Mouse (Mus musculus) heart, postnatal 25 days (tissue): ENCODE results near the gene Sept7. TPM values are rescaled to one million over a fixed set of nuclear protein-coding genes. Genes with fewer than 3 reads are reported as not detected.
"Not testable (repeated sequence)": the region's sequence is repeated elsewhere in the genome, so short reads cannot be mapped to it uniquely, and the experiment has no call there.

ENCODE experiments used
- DNase-seq: peaks from one replicate; pipeline ENCODE4 v3.0.0; 2022; ENCODE audit warnings: low spot score
- intact Hi-C: fragments of 180-260 bp; cut with DNase I; formaldehyde crosslinking; loops from one replicate; pipeline ENCODE4 v1.15.1; 2025
- total RNA-seq, 2 experiments: library from RNA; stranded (reverse); gene quantifications; 2 replicates each; pipeline ENCODE4 v1.2.3; 2021

Gene Sept7
- total RNA-seq, 2 experiments from 2014 or later = 108 to 115 TPM

DNA sequence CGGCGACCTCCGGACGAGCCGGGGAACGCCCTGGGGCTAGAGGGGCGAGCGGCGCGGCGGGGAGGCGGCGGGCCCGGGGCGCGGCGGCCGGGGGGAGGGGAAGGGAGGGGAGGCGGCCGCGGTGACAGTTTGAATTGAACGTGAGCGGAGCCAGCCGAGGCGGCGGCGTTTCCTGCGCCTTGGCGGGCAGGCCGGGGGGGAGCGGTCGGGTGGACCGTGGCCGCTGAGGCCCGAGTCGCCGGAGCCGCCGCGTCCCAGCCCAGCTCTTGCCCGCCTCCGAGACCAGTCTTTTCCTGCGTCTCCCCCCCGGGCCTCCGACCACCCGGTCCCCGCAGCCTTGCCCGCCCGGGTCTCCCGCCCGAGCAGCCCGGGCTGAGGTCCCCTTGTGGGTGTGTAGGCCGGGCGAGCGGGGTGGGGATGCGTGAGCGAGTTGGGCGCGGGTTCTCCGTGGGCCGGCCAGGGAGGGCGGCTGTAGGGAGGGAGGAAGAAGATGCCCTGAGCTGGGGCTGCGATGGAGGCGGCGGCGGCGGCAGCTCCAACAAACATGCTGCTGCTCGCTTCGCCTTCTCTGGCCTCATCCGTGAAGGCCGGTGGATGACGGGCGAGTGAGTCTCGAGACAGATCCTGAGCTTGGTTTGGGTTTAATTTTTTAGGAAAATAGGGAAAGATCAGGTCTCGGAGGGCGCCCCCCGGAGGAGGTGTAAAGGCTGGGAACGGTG, 679 bp downstream of the Sept7 start:
- intact Hi-C loops = loop anchor here (2.0 to 5.0 kb wide), 3 partner anchors 34 to 101 kb away; partner anchors contain the start of gene Herpud2
- DNase-seq = peak; percentile 55

DNA sequence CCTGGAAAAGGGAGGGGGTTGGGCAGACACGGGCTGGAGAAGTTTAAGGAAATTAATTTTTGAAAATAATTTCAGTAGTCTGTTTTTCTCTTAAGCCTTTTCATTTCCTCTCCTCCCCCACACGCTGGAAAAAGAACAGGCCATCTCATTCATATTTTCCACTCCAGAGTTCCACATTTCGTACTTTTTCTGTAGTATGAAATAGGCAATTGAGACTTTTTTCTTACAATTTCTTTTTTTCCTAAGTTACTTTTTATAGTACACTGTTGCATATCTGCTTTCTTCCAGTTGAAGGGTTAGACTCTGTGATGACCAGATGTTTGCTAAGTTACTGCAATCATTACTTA, 1.2 kb downstream of the Sept7 start:
- DNase-seq = no peak
- intact Hi-C loops = loop anchor here (2.0 to 5.0 kb wide), 3 partner anchors 34 to 101 kb away; partner anchors contain the start of gene Herpud2

DNA sequence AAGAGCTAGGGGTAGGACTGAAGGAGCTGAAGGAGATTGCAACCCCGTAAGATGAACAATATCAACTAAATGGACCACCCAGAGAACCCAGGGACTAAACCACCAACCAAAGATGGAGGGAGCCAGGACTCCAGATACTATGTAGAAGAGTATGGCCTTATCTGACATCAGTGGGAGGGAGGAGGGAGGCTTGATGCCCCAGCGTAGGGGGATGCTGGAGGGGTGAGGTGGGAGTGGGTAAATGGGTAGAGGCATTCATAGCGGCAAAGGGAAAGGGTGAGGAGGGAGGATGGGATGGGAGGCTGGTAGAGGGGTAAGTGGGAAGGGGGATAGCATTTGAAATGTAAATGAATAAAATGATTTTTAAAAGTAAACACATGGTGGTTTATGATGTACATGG, 8.2 kb downstream of the Sept7 start:
- intact Hi-C loops = no loop called here
- no peak for DNase-seq

DNA sequence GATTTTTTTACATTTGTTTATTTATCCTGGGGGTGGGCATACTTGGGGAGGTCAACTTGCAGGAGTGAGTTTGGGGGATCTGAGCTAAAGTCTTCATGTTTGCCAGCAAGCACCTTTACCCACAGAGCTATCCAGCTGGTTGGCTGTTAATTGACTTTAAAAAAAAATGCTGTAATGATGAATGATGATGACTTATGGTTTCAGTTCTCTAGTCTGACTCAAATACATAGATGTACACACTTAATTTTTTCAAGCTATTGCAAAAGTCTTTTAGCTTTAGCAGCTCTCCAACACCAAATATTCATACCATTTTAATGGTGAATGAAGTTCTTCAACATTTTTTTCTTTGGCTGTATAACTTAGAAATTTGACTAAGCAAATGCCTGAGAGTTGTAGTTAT, 8.7 kb downstream of the Sept7 start:
- no peak for DNase-seq
- intact Hi-C loops = no loop called here

DNA sequence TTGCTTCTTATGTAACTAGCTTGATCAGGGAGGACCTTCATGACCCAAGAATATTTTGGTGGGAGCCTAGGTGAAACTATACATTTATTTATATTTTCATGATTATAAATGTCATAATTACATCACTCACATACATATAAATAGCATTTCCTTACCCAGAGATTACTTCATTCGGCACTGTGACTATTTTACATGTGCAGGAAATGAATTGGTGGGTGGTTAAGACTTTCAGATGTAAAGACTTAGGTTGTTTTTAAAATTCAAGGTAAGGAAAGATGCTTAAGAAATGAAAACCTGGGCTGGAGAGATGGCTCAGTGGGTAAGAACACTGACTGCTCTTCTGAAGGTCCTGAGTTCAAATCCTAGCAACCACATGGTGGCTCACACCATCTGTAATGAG, 9.8 kb downstream of the Sept7 start:
- intact Hi-C loops = no loop called here
- no peak for DNase-seq

DNA sequence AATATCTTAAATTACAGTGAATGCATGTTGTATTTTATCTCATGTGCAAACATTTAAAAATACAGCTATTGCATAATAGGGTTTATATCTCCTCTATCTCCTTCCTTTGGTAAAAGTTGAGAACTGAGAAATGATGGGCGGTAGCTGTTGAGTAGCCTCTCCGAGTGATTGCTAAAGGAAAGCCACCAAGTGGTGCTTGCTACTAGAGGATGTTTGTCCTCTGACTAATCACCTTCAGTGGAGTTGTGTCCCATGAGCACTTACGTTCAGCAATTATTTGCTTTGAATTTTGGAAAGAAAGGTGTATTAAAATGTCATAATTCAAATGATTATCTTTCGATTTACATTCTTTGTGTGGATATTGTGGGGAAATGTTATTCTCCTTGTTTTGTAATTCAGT, 13.6 kb downstream of the Sept7 start:
- DNase-seq = no peak
- intact Hi-C loops = no loop called here

DNA sequence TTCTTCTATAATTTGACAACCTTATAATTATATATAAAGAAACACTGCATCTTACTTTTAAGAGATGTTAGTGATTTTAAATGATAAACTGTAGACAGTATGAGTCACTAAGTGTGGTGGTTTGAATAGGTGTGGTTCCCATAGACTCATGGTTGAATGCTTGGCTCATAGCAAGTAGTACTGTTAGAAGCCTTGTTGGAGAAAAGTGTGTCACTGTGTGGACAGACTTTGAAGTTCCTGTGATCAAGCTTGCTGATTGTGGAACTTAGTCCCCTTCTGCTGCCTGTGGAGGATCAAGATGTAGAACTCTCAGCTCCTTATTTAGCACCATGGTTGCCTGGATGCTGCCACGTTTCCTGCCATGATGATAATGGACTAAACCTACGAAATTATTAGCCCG, 14.9 kb downstream of the Sept7 start:
- no peak for DNase-seq
- intact Hi-C loops = no loop called here

DNA sequence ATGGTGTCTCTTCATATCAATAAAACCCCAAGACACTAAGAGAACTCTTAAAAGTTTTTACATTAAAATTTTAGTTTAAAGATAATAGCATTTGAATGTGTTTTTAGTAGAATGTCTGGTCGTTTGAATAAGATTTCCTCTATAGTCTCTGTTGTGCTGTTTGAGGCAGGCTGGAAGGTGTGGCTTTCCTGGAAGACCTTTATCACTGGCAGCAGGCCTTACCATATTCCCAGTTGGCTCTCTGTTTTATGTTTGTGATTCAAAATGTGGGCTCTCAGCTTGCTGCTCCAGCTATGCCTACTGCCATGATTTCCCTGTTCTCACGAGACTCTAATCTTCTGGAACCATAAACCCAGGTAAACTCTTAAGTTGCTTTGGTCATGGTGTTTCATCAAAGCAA, 15.3 kb downstream of the Sept7 start:
- intact Hi-C loops = no loop called here
- DNase-seq = no peak

DNA sequence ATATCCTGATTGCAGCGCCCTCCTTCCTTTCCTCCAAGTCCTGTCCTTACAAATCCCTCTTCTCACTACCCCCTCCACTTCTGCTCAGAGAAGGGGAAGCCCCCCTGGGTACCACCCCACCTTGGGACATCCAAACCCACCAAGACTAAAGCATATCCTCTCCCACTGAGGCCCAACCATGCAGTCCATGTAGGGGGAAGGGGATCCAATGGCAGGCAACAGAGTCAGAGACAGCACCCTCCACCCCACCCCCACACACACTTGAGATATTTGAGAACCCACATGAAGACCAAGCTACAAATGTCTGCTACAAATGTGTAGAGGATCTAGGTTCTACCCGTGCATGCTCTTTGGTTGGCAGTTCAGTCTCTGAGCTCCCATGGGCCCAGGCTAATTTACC, 19.7 kb downstream of the Sept7 start:
- no peak for DNase-seq

DNA sequence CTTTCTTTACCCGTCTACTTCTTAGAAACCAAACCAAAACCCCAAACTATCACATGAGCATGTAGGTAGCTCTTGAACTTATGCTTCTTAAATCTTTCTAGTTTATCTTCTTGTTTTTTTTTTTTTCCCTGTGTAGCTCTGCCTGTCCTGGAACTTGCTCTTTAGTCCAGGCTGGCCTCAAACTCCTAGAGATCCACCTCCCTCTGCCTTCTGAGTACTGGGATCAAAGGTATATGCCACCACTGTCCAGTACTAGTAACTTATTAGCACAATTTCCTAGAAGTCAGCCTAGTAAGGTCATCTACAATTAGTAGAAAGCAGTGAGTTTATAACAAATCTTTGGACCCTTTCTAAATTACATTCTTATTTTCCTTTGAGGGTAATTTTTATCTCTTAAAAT, 37.6 kb downstream of the Sept7 start:
- intact Hi-C loops = loop anchor here (5.0 kb wide), 1 partner anchor 37 kb away; the partner anchor contains the start of gene Sept7
- no peak for DNase-seq

More for the DNA sequence above, 19.7 kb downstream of the Sept7 start:
- intact Hi-C loops = no loop called here

DNA sequence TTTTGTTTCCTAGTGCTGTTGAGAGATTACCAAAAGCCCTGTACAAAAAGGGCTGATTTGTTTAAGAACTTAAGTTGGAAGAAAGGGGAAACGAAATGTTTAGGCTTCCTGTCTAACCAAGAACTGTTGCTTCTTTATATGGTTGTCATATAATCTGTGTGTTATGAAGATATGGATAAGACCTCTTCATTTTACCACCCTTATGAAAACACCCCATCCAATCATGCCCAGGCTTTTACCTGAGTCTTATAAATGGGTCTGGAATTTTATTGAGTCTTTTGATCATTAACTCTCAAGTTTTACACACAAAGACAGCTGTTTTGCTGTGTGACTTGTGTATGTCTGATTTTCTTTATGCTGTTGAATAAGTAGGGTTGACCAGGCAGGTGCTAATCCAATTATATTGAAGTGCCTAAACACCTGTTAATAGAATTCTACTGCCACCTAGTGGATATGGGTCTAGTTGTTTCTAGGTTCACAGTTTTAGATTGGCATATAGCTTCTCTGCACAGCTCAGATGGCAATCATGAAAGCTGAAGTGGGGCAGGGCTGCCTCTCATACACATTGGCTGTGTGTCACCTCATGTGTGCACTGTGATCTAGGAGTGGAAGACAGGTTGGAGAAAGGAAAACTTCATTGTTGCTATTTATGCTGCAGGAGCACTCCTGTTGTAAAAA, 57.4 kb downstream of the Sept7 start:
- intact Hi-C loops = loop anchor here (1.0 to 5.0 kb wide), 2 partner anchors 52 to 142 kb away; no protein-coding TSS in a partner anchor
- no peak for DNase-seq

DNA sequence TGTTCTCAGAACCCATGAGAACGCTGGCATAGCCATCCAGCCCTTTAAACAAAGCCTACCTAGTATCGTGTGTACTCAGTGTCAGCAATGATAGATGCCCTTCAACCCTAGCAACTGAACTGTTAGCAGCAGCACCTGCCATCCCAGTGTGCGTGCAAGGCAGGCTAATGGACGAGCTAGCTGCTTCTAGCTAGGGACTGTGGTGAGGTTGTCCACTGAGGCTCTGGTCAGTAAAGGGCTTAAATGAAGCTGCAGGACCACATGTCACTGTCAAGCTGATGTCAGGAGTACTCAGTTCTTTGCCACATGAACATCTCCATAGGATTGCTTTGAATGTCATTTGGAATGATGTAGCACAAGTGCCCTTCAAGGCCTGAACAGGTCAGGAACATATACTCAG, 62.1 kb downstream of the Sept7 start:
- no peak for DNase-seq
- intact Hi-C loops = no loop called here

DNA sequence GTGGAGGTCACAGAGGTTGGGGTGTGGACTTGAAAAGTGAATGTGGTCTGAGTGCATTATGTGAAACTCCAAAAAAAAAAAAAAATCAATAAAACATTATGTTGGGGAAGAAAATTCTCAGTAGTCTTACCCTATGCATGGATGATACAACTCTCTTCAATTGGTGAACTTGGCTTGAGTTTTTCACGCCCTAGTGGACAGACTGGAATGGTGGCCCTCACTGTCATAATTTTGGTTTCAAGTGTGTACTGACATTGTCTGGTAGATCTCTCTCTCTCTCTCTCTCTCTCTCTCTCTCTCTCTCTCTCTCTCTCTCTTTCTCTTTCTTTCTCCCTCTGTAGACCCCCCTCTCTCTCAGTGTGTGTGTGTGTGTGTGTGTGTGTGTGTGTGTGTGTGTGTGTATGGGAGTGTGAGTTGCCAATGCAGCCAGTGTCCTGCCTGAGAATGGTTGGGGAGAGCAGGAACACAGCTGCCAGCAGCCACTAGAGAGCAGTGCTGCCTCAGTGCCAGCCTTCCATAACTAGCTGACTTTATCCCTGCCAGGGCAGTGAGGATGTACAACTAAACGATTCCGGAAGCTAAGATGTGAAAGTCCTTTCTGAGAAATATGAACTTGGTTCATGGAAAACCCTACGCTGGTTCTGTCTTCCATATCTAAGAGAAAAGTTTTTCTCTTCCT, 65.7 kb downstream of the Sept7 start:
- DNase-seq = peak; percentile 16
- intact Hi-C loops = loop anchor here (1.0 to 5.0 kb wide), 3 partner anchors 164 to 339 kb away; partner anchors contain the start of gene Eepd1

DNA sequence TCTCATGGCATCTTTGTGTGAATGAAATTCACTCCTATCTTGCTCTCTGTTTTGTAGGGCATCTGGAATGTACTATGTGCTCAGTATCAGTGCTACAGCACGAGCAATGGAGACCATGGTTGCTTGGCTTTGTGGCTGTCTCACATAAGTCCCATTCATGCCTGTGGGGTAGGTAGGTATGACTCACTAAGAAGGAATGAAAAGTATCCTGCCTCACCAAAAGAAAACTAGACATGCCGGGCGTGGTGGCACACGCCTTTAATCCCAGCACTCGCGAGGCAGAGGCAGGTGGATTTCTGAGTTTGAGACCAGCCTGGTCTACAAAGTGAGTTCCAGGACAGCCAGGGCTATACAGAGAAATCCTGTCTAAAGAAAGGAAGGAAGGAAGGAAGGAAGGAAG, 67.4 kb downstream of the Sept7 start:
- intact Hi-C loops = loop anchor here (5.0 kb wide), 2 partner anchors 163 to 338 kb away; partner anchors contain the start of gene Eepd1
- not testable (repeated sequence) for DNase-seq

DNA sequence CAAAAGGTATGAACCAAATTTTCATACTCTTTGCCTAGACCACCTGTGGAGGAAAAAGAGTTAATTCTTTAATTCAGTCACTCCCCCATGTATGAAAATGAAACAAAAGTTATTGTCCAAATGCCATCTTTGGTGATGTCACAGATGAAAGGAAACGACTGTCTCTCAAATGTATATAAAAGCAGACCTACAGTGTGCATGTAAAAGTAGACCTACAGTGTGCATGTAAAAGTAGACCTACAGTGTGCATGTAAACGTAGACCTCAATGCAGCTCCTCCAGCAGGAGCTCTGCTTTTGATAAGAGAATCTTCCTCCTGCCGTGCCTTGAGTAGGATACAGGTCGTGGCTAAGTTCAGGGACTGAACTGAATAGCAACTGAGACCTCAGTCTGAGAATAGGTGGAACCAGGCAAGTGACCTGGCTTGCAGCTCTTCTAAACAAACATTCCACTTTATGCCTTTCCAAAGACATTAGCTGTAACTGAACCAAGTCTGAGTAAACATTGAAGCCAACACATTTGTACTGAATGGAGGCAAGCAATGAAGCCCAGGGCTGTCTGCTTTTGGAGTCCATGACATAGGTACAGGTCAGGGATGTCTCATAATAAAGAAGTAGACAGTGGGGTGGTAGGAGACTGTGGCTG, 75.6 kb downstream of the Sept7 start:
- DNase-seq = no peak
- intact Hi-C loops = no loop called here

DNA sequence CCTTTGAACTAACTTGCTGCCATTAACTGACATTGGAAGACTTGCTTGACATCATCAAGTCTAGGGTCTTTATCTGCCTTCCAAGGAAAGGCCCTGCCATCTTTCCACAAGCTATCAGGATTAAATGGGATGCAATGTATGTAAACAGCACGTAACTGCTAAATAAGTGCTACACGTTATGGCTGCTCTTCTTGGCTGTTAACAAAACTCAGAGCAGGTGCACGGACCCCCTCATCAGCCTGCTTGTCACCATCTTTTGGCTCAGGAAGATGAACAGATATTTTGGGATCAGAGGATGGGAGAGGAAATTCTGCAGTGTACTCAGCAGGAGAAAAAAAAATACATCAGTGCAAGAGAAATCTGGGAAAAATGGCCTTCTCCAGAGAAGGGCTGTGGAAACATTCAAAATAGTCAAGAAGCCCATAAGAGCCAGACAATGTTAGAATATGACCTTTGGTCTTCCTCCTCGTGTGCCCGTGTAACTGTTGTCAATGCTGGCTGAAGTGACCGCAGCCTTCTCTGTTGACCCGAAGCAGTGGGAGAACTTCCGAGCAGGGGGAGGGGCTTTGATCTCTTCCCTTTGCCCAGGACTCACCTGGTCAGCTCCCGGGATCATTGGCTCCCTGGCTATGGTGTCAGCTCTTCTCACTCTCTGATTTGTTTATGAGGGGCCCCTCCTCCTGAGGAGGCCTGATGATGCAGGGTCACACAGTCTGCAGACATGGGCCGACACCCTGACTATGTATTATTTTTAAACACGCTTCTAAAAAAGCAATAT, 76.9 kb downstream of the Sept7 start:
- no peak for DNase-seq
- intact Hi-C loops = no loop called here

DNA sequence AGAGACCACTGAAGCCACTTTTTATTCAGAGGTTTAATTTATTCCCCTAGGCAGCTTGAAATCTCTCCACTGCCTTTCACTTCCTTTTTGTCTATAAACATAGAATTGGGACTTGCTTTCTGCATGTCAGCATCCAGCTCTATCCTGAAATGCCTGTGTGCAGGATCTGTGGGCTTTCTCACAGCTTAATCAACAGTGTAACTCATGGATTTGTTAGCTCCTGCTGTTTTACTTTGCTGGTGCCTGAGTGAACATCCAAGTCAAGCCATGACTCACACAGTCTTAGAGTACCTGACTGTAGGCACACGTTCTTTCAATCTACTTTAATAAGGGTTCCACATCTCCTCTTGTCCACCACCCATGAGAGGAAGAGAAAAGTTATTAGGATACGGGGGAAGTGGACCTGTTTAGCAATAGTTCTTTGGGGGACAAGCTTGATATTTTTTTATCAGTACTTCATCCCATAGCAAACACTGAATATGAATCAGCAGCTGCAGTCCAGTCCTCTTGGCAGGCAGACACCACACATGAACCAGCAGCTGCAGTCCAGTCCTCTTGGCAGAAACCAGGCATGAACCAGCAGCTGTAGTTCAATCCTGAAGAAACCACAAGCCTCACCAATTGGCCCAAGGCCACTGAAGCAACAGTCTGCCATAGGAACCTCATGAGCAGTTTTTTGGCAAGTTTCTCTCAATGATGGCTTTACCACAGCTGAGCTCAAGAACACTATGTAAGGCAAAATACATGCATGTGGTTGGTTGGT, 85.4 kb downstream of the Sept7 start:
- intact Hi-C loops = no loop called here
- no peak for DNase-seq

DNA sequence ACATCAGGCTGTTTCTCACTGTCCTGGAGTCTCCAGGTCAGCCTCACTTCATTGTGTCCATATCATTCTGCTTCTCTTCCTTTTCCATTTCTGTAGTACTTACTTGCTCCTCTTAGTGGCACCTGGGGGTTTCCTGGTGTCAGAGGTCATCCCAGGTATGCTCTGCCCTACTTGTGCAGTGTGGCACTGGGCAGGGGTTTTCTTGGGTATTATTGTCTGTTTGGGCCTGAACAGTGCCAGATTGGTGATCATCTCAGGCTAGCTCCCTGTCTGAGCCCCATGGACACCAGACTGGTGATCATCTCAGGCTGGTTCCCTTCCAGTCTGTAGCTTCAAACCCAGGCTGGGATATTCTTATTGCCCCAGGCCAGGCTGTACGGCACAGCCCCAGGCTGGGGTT, 88.2 kb downstream of the Sept7 start:
- no peak for DNase-seq
- intact Hi-C loops = no loop called here

DNA sequence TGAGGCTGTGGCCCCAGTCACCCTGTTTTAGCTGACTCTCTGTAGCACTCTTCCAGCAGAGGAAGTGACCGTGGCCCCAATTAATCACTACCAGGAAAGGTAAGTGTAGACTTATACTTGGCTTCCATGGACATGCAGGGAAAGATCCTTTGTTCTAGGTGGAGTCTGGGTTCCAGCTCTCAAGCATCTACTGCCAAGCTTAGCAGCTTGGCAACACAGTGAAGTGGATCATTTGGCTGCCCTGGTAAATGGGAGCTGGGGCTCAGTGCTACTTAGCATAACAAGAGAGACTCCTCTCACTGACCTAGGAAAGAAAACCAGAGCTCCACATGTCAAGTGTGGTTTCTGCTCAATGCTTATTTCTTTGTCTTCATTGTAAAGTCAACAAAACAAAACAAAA, 101.5 kb downstream of the Sept7 start:
- intact Hi-C loops = no loop called here

More for the DNA sequence above, 101.5 kb downstream of the Sept7 start:
- DNase-seq = no peak
